Mouse (Mus musculus) embryonic facial prominence, embryonic 10.5 days (tissue): Measurements from ENCODE around the gene Noxo1. TPM values are rescaled to one million over a fixed set of nuclear protein-coding genes. Genes with fewer than 3 reads are reported as not detected.
"Not testable (repeated sequence)": the region's sequence is repeated elsewhere in the genome, so short reads cannot be mapped to it uniquely, and the experiment has no call there.

ENCODE experiments used
- DNase-seq: peaks from one replicate; pipeline ENCODE4 v3.0.0-alpha.2; 2017; ENCODE audit warnings: low spot score
- H3K27ac ChIP-seq: fragments of 300-500 bp; sonication (generic); replicated peaks from 2 replicates; pipeline ENCODE4 v1.5.1; 2016; ENCODE audit warnings: mild to moderate bottlenecking
- H3K27me3 ChIP-seq: fragments of 300-500 bp; sonication (generic); replicated peaks from 2 replicates; pipeline ENCODE4 v1.6.1; 2016; ENCODE audit warnings: low read depth, mild to moderate bottlenecking; ENCODE audit not compliant: poor library complexity, severe bottlenecking
- H3K36me3 ChIP-seq: fragments of 300-500 bp; sonication (generic); replicated peaks from 2 replicates; pipeline ENCODE4 v1.6.1; 2016; ENCODE audit warnings: mild to moderate bottlenecking, moderate library complexity
- H3K4me1 ChIP-seq: fragments of 300-500 bp; sonication (generic); 2 replicates; pipeline ENCODE4 v1.6.1; 2016
- H3K4me3 ChIP-seq: fragments of 300-500 bp; sonication (generic); 2 replicates; pipeline ENCODE4 v1.5.1; 2016; ENCODE audit warnings: mild to moderate bottlenecking, moderate library complexity
- H3K9me3 ChIP-seq: fragments of 300-500 bp; sonication (generic); 2 replicates; pipeline ENCODE4 v1.6.1; 2016; ENCODE audit warnings: mild to moderate bottlenecking
- WGBS: fragments of 180-500 bp; shearing (Covaris S2); methylation state at CpG from one replicate; pipeline ENCODE4 v1.1.7; 2016; 5-methylcytosine and 5-hydroxymethylcytosine counted together
- polyA plus RNA-seq: library from polyadenylated mRNA; unstranded; fragments of >200 nt; fragmentation: Nextera tagmentation; extraction: Ambion mirVana; gene quantifications from 2 replicates; pipeline ENCODE4 v1.2.1, GENCODE M21; 2016

Noxo1 gene
- polyA plus RNA-seq, 1 experiment from 2014 or later: 1.9 TPM

GRCm38 (mm10) chr17:24667011-24667410, 29.0 kb upstream of the Noxo1 start:
- DNase-seq, H3K27me3 ChIP-seq, H3K36me3 ChIP-seq, H3K4me3 ChIP-seq, H3K27ac ChIP-seq, H3K9me3 ChIP-seq: not testable (repeated sequence)
- peaks cover 30% of the 10 kb centered on the region for H3K4me1 ChIP-seq
- WGBS: 70% methylated on average over 7 of the region's 7 CpGs

- Histone ChIP-seq H3K9me3 (no peaks in the 10 kb centered on the region), H3K27ac (no peak overlapping the region), H3K4me1 (peaks cover 34% of the 10 kb centered on the region), H3K27me3 (no peaks in the 10 kb centered on the region), H3K36me3 (no peaks in the 10 kb centered on the region), H3K4me3 (no peak overlapping the region)
- peak; percentile 65 for DNase-seq
- WGBS: 29% methylated on average over 6 of the region's 6 CpGs
These were observed 28.6 kb upstream of the Noxo1 start for GRCm38 (mm10) chr17:24667416-24667815.

DNA sequence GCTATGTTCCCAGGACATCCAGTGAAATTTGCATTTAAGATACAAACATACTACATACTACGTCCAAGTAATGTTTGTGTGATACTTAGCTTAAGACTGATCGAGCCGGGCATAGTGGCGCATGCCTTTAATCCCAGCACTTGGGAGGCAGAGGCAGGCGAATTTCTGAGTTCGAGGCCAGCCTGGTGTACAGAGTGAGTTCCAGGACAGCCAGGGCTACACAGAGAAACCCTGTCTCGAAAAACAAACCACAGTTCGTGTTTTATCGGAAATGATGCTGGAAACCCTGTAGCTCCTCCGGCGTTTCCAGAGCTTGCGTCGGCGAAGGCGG, 26.9 kb upstream of the Noxo1 start:
- WGBS: 12% methylated on average over 15 of the region's 15 CpGs
- not testable (repeated sequence) for H3K27me3 ChIP-seq, H3K9me3 ChIP-seq, DNase-seq
- Histone ChIP-seq H3K4me1 (peaks cover 46% of the 10 kb centered on the region), H3K36me3 (0 out of 2 replicates have a peak, but pooled peaks cover 12% of the 10 kb centered on the region), H3K27ac (peak overlapping the region; percentile 90), H3K4me3 (peak overlapping the region; percentile 81)

DNA sequence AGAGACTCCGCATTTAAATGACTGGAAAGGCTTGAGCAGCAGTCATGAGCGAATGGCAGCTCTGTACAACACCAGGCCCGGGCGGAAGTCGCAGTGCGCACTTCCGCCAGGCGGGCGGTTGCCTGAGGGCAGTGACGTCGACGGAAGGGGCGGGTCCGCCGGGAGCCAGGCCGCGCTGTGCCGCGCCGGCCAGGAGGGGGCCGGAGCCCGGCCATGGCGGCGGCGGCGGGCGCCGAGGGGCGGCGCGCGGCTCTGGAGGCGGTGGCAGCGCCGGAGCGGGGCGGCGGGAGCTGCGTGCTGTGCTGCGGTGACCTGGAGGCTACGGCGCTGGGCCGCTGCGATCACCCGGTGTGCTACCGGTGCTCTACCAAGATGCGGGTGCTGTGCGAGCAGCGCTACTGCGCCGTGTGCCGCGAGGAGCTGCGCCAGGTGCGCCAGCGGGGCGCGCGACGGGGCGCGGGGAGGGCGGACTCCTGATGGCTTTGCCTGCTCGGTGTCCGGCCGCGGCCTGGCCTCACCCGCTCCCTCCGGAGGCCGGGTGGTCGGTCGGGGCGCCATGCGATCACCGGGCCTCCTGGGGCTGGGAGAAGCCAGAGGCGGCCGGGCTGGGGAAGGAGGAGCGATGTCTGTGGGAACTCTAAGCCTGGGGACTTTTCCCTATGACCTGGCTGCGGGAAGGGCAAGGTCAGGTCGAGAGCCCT, 26.3 kb upstream of the Noxo1 start, which contains the start of gene Zfp598:
Zfp598 (plus strand) TSS at position 143 of the 701 bp plus-strand sequence.
- no peaks in the 10 kb centered on the region for H3K9me3 ChIP-seq
- under 1% methylated on average over 80 of the region's 80 CpGs for WGBS
- H3K27ac ChIP-seq: peak within 1 kb of the TSS; percentile 90
- H3K4me3 ChIP-seq: peak within 1 kb of the TSS; percentile 81
- H3K4me1 ChIP-seq: peaks cover 49% of the 10 kb centered on the region
- 0 out of 2 replicates have a peak, but pooled peaks cover 14% of the 10 kb centered on the region for H3K36me3 ChIP-seq
- DNase-seq: peak; percentile 96
- H3K27me3 ChIP-seq: no peaks in the 10 kb centered on the region

DNA sequence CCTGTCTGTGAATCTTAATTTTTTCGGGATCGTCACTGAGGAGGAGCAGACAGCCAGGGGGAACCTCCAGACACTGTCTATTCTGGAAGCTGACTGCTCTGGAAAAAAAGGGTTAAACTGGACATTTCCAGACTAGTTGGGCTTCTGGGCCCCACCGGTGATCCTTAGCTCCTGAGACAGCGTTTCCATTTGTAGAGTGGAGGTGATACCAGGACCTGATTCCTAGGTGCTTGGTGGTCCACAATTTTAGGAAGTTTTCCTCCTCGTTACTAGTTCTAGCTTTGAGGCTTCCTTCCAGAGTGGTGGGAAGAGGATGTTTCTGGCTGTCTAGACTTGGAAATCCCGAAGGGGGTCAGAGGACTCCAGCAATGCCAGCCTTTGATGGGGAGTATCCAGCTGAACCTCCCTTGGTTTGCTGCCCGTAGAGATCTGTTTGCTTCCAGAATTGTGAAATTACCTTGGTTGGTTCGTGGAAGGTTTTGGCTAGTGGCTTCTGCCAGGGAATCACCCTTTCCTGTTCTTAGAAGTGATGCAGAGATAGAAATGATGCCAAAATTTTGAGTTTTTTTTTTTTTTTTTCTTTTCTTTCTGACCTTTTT, 25.7 kb upstream of the Noxo1 start:
- Histone ChIP-seq H3K27ac (peak overlapping the region; percentile 90), H3K36me3 (0 out of 2 replicates have a peak, but pooled peaks cover 14% of the 10 kb centered on the region), H3K27me3 (no peaks in the 10 kb centered on the region), H3K4me1 (peaks cover 49% of the 10 kb centered on the region), H3K4me3 (peak overlapping the region; percentile 81), H3K9me3 (no peaks in the 10 kb centered on the region)
- 16% methylated on average over 8 of the region's 8 CpGs for whole genome bisulfite sequencing
- DNase-seq: no peak

- H3K4me1 ChIP-seq: peaks cover 49% of the 10 kb centered on the region
- no peaks in the 10 kb centered on the region for H3K9me3 ChIP-seq
- peaks cover 15% of the 10 kb centered on the region for H3K36me3 ChIP-seq
- WGBS: 72% methylated on average over 5 of the region's 5 CpGs
- no peaks in the 10 kb centered on the region for H3K27me3 ChIP-seq
- DNase-seq: no peak
- peak overlapping the region; percentile 81 for H3K4me3 ChIP-seq
- H3K27ac ChIP-seq: no peak overlapping the region
These were observed 24.7 kb upstream of the Noxo1 start for GRCm38 (mm10) chr17:24671346-24671745.

DNA sequence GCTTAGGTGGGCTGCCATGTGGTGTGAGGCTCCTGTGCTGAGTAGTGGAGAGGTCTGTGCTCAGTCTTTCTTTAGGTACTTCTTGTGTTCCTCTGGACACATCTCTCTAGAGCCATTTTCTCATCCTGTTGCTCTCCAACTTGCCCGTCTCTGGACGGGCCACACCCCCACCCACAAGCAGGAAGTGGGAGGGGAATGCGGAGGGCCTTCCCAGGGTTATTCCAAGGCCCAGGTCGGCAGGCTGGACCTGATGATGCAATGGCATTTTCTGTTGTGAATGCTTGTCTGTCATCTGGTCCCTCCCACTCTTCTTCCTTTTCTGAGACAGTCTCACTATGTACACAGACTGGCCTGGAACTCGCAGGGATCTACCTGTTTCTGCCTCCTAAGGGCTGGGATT, 23.9 kb upstream of the Noxo1 start:
- H3K27ac ChIP-seq: no peak overlapping the region
- DNase-seq: peak; percentile 41
- 32% methylated on average over 5 of the region's 5 CpGs for WGBS

GRCm38 (mm10) chr17:24674277-24674676, 21.8 kb upstream of the Noxo1 start:
- H3K4me3 ChIP-seq: no peak overlapping the region
- H3K36me3 ChIP-seq: peaks cover 44% of the 10 kb centered on the region
- no peak for DNase-seq
- H3K9me3 ChIP-seq: no peaks in the 10 kb centered on the region
- H3K27me3 ChIP-seq: no peaks in the 10 kb centered on the region
- peaks cover 41% of the 10 kb centered on the region for H3K4me1 ChIP-seq
- WGBS: 89% methylated on average over 7 of the region's 7 CpGs
- H3K27ac ChIP-seq: no peak overlapping the region

More for the DNA sequence above, 23.9 kb upstream of the Noxo1 start:
- H3K4me3 ChIP-seq: peak overlapping the region; percentile 81
- peaks cover 23% of the 10 kb centered on the region for H3K36me3 ChIP-seq
- H3K27me3 ChIP-seq: no peaks in the 10 kb centered on the region
- H3K9me3 ChIP-seq: no peaks in the 10 kb centered on the region
- H3K4me1 ChIP-seq: peaks cover 49% of the 10 kb centered on the region

- Histone ChIP-seq H3K4me1 (peaks cover 28% of the 10 kb centered on the region), H3K9me3 (no peaks in the 10 kb centered on the region), H3K27ac (no peak overlapping the region), H3K27me3 (no peaks in the 10 kb centered on the region), H3K4me3 (no peak overlapping the region), H3K36me3 (peaks cover 63% of the 10 kb centered on the region)
- peak; percentile 74 for DNase-seq
- WGBS: 66% methylated on average over 2 of the region's 2 CpGs
These were observed 19.8 kb upstream of the Noxo1 start for GRCm38 (mm10) chr17:24676187-24676586.

- Histone ChIP-seq H3K27me3 (no peaks in the 10 kb centered on the region), H3K4me3 (no peak overlapping the region), H3K27ac (no peak overlapping the region), H3K36me3 (peaks cover 70% of the 10 kb centered on the region), H3K4me1 (peaks cover 21% of the 10 kb centered on the region), H3K9me3 (no peaks in the 10 kb centered on the region)
- WGBS: 96% methylated on average over 5 of the region's 5 CpGs
- no peak for DNase-seq
These were observed 19.2 kb upstream of the Noxo1 start for GRCm38 (mm10) chr17:24676877-24677276.

GRCm38 (mm10) chr17:24677500-24678080, 18.4 kb upstream of the Noxo1 start:
- H3K4me1 ChIP-seq: peaks cover 14% of the 10 kb centered on the region; the same call in 1 of the 2 replicates
- no peak overlapping the region for H3K4me3 ChIP-seq
- WGBS: 94% methylated on average over 24 of the region's 24 CpGs
- H3K36me3 ChIP-seq: peaks cover 77% of the 10 kb centered on the region
- no peak overlapping the region for H3K27ac ChIP-seq
- H3K9me3 ChIP-seq: no peaks in the 10 kb centered on the region
- H3K27me3 ChIP-seq: no peaks in the 10 kb centered on the region
- DNase-seq: no peak

- peak overlapping the region; percentile 34 for H3K4me3 ChIP-seq
- H3K27ac ChIP-seq: no peak overlapping the region
- WGBS: 32% methylated on average over 16 of the region's 16 CpGs
- H3K9me3 ChIP-seq: no peaks in the 10 kb centered on the region
- peak; percentile 64 for DNase-seq
- peaks cover 31% of the 10 kb centered on the region for H3K4me1 ChIP-seq
- H3K27me3 ChIP-seq: peaks cover 58% of the 10 kb centered on the region
- peaks cover 12% of the 10 kb centered on the region for H3K36me3 ChIP-seq
These were observed 9.5 kb upstream of the Noxo1 start for GRCm38 (mm10) chr17:24686514-24686913.
